Mouse (Mus musculus) midbrain, embryonic 11.5 days (tissue): ENCODE data around the gene Aak1. TPM values are rescaled to one million over a fixed set of nuclear protein-coding genes. Genes with fewer than 3 reads are reported as not detected.

Experiments used
- ATAC-seq: fragments of 200-750 bp; cut with Nextera tagmentation; 2 replicates; pipeline ENCODE4 v1.8.0; 2017; ENCODE audit warnings: moderate TSS enrichment, moderate library complexity; ENCODE audit not compliant: low FRiP score
- DNase-seq: peaks from one replicate; pipeline ENCODE4 v3.0.0; 2015; ENCODE audit warnings: low spot score; ENCODE audit errors: missing footprints
- H3K27ac ChIP-seq: fragments of 300-500 bp; sonication (generic); 2 replicates; pipeline ENCODE4 v1.5.1; 2014; ENCODE audit warnings: low read depth, low read length
- H3K27me3 ChIP-seq: fragments of 300-500 bp; sonication (generic); 2 replicates; pipeline ENCODE4 v1.6.1; 2014; ENCODE audit warnings: mild to moderate bottlenecking, low read length, moderate library complexity, mixed read lengths; ENCODE audit not compliant: control insufficient read depth, insufficient read depth
- H3K36me3 ChIP-seq: fragments of 300-500 bp; sonication (generic); 2 replicates; pipeline ENCODE4 v1.6.1; 2014; ENCODE audit warnings: mild to moderate bottlenecking, low read length, moderate library complexity, mixed read lengths; ENCODE audit not compliant: control insufficient read depth, insufficient read depth
- H3K4me1 ChIP-seq: fragments of 300-500 bp; sonication (generic); 2 replicates; pipeline ENCODE4 v1.6.1; 2014; ENCODE audit warnings: low read length; ENCODE audit not compliant: control insufficient read depth, insufficient read depth
- H3K4me2 ChIP-seq: fragments of 300-500 bp; sonication (generic); 2 replicates; pipeline ENCODE4 v1.6.1; 2014; ENCODE audit warnings: mild to moderate bottlenecking, moderate library complexity
- H3K4me3 ChIP-seq: fragments of 300-500 bp; sonication (generic); 2 replicates; pipeline ENCODE4 v1.5.1; 2014; ENCODE audit warnings: low read depth, low read length
- H3K9ac ChIP-seq: fragments of 300-500 bp; sonication (generic); 2 replicates; pipeline ENCODE4 v1.6.1; 2014; ENCODE audit warnings: low read length
- H3K9me3 ChIP-seq: fragments of 300-500 bp; sonication (generic); 2 replicates; pipeline ENCODE4 v1.6.1; 2016; ENCODE audit warnings: low read length; ENCODE audit not compliant: control insufficient read depth
- WGBS: fragments of 180-500 bp; shearing (Covaris S2); extraction: QIAGEN DNeasy Blood & Tissue Kit; methylation state at CpG from one replicate; pipeline ENCODE4 v1.1.7; 2014; 5-methylcytosine and 5-hydroxymethylcytosine counted together
- polyA plus RNA-seq: library from polyadenylated mRNA; unstranded; fragments of >200 nt; fragmentation: Nextera tagmentation; extraction: Ambion mirVana; gene quantifications from 2 replicates; pipeline ENCODE4 v1.2.1, GENCODE M21; 2014

Gene Aak1
- polyA plus RNA-seq, 1 experiment from 2014 or later = 17.1 TPM

- 84% methylated on average over 6 of the region's 6 CpGs for WGBS
- DNase-seq = no peak
These were observed 19.5 kb upstream of the Aak1 start for GRCm38 (mm10) chr6:86829768-86830167.

DNA sequence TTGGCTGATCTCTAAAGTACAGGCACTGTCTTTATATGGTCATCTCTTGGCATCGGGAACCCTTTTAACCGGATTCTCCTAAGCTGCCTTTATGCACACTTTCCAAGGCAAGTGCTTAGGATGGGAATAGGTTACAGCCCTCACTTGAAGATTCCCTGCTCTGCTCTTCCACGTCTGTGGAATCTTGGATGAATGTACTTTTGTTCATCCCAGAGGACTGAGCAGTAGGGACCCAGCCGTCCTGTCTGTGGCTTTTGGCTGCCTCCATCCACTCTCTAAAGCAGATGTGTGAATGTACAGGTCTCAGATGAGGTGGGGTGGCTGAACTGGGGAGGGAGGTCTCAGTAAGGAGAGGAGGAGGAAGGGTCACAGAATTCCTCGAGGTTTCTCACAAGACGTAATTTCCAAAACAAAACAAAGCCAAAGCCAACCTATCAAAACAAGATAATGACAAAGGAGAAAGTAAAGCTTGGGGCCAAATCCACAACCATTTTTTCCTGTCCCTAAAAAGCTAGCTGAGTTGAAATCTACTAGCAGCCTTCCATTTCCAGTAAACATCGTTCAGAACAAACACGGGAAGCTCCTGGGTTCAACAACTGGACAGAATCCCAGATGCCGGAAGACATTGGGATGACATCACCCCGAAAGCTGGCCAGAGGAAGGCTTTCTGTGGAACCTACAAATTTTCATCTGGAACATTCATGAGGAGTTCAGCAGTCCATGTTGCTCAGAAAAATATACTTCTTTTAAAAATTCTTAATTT is 18.4 kb upstream of the Aak1 start:
- Histone ChIP-seq H3K36me3 (no peaks in the 10 kb centered on the region), H3K9ac (no peak overlapping the region), H3K4me2 (no peak overlapping the region), H3K4me1 (no peaks in the 10 kb centered on the region), H3K27me3 (no peaks in the 10 kb centered on the region), H3K4me3 (no peak overlapping the region), H3K27ac (no peak overlapping the region), H3K9me3 (no peaks in the 10 kb centered on the region)
- no peak for DNase-seq
- WGBS = 80% methylated on average over 10 of the region's 10 CpGs
- no peak for ATAC-seq

More at GRCm38 (mm10) chr6:86829768-86830167, 19.5 kb upstream of the Aak1 start:
- no peak overlapping the region for H3K9ac ChIP-seq
- H3K4me2 ChIP-seq = no peak overlapping the region
- H3K4me3 ChIP-seq = no peak overlapping the region
- H3K27ac ChIP-seq = no peak overlapping the region
- H3K27me3 ChIP-seq = no peaks in the 10 kb centered on the region
- ATAC-seq = no peak
- H3K9me3 ChIP-seq = no peaks in the 10 kb centered on the region
- H3K36me3 ChIP-seq = no peaks in the 10 kb centered on the region
- no peaks in the 10 kb centered on the region for H3K4me1 ChIP-seq

- Histone ChIP-seq H3K9ac (no peak overlapping the region), H3K4me3 (no peak overlapping the region), H3K4me1 (no peaks in the 10 kb centered on the region), H3K36me3 (no peaks in the 10 kb centered on the region), H3K27me3 (no peaks in the 10 kb centered on the region), H3K9me3 (no peaks in the 10 kb centered on the region), H3K27ac (no peak overlapping the region), H3K4me2 (no peak overlapping the region)
- 87% methylated on average over 13 of the region's 13 CpGs for WGBS
- ATAC-seq (no peak), DNase-seq (no peak)
These were observed 16.4 kb upstream of the Aak1 start for GRCm38 (mm10) chr6:86832802-86833502.

DNA sequence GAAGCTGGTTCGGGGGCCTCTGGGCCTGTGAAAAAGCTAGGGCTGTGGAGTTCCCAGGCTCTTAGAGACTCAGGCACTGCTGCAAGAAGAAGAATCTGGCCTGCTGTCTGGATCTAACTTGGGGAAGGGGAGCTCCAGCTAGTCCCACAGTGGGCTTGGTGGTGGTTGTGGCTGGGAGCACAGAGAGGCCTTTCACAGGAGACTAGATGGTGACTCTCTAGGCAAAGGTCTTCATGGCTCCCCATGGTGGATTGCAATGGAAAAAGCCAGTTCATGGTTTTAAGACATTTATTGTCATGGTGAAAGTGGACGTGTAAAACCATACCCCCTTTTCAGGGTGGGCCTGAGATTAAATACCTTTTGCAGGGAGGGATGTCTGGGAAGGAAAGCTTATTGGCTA is 10.2 kb upstream of the Aak1 start:
- no peak overlapping the region for H3K4me2 ChIP-seq
- WGBS = 78% methylated on average over 2 of the region's 2 CpGs
- H3K36me3 ChIP-seq = no peaks in the 10 kb centered on the region
- H3K4me3 ChIP-seq = no peak overlapping the region
- H3K27me3 ChIP-seq = no peaks in the 10 kb centered on the region
- DNase-seq (no peak), ATAC-seq (no peak)
- H3K9me3 ChIP-seq = no peaks in the 10 kb centered on the region
- no peaks in the 10 kb centered on the region for H3K4me1 ChIP-seq
- no peak overlapping the region for H3K27ac ChIP-seq
- no peak overlapping the region for H3K9ac ChIP-seq

DNA sequence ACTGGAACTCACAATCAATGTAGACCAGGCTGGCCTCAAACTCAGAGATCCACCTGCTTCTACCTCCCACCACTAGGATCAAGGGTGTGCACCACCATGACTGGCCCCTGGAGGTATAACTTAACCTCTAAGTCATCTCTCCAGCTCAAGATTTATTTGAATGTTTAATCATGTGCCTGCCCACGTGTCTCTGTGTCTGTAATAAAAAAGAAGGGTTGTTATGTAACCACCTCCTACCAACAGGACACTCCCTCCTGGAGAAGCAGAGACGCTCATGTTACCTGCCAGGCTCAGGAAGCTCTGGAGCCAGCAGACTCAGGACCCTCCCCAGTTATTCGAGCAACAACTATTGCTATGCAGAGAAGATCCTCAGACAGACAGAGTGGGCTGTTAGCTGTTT is 7.4 kb upstream of the Aak1 start:
- H3K9me3 ChIP-seq = no peaks in the 10 kb centered on the region
- H3K4me1 ChIP-seq = no peaks in the 10 kb centered on the region
- ATAC-seq (no peak), DNase-seq (no peak)
- no peaks in the 10 kb centered on the region for H3K36me3 ChIP-seq
- no peak overlapping the region for H3K4me2 ChIP-seq
- no peak overlapping the region for H3K27ac ChIP-seq
- H3K27me3 ChIP-seq = no peaks in the 10 kb centered on the region
- no peak overlapping the region for H3K4me3 ChIP-seq
- H3K9ac ChIP-seq = no peak overlapping the region
- WGBS = 70% methylated on average over 3 of the region's 3 CpGs

DNA sequence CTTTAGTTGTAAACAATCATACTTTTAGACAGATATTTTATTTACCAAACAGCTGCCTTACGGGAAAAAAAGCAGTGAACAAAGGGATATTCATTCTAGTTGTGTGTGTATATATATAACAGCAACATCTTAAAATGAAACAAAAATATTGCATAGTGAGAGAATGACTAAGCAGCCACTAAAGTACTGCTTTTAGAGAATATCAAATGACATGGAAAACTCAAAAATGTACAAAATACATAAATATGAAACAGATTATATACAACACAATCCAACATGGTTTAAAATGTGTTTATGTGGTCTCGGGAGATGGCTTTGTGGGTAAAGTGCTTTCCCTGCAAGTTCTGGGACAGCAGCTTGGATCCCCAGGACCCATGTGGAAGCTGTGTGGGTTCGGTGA is 5.7 kb upstream of the Aak1 start:
- ATAC-seq (no peak), DNase-seq (no peak)
- no peaks in the 10 kb centered on the region for H3K36me3 ChIP-seq

DNA sequence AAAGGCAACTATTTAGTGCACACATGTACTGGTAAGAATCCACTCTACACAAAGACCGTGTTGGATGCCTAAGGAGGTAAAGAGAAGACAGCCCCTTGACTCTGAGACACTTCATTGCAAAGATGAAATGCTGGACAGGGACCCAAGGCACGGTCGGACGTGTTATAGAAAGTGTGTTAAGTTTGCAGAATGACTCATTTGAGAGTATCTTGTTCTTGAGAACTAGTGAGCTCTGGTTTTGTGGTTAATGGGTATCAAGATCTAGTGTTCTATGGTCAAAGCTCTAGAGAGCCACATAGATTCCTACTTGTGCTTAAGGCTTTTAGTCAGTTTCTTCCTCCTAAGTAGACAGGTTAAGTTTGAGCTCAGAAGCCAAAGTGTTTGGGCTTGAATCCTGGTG is 2.9 kb upstream of the Aak1 start:
- ATAC-seq = no peak
- no peaks in the 10 kb centered on the region for H3K36me3 ChIP-seq
- H3K27me3 ChIP-seq = no peaks in the 10 kb centered on the region
- H3K27ac ChIP-seq = no peak overlapping the region
- 91% methylated on average over 4 of the region's 4 CpGs for WGBS
- peaks cover 21% of the 10 kb centered on the region for H3K4me1 ChIP-seq
- H3K9me3 ChIP-seq = no peaks in the 10 kb centered on the region
- no peak overlapping the region for H3K4me2 ChIP-seq
- H3K4me3 ChIP-seq = no peak overlapping the region
- no peak overlapping the region for H3K9ac ChIP-seq
- no peak for DNase-seq

More for the DNA sequence above, 5.7 kb upstream of the Aak1 start:
- Histone ChIP-seq H3K9me3 (no peaks in the 10 kb centered on the region), H3K9ac (no peak overlapping the region), H3K4me2 (no peak overlapping the region), H3K27ac (no peak overlapping the region), H3K27me3 (no peaks in the 10 kb centered on the region), H3K4me1 (peaks cover 9% of the 10 kb centered on the region), H3K4me3 (no peak overlapping the region)
- 84% methylated on average over 3 of the region's 3 CpGs for WGBS

- Histone ChIP-seq H3K27me3 (no peaks in the 10 kb centered on the region), H3K9ac (peak overlapping the region; percentile 82; the same call in 1 of the 2 replicates), H3K4me3 (no peak overlapping the region), H3K4me2 (no peak overlapping the region; the same call in 1 of the 2 replicates), H3K27ac (no peak overlapping the region), H3K4me1 (peaks cover 29% of the 10 kb centered on the region), H3K9me3 (no peaks in the 10 kb centered on the region), H3K36me3 (no peaks in the 10 kb centered on the region)
- DNase-seq = no peak
- no peak for ATAC-seq
- WGBS = 93% methylated on average over 8 of the region's 8 CpGs
These were observed 1.5 kb upstream of the Aak1 start for GRCm38 (mm10) chr6:86847816-86848215.

GRCm38 (mm10) chr6:86848580-86848914 is 770 bp upstream of the Aak1 start:
- Histone ChIP-seq H3K4me1 (peaks cover 29% of the 10 kb centered on the region), H3K27ac (no peak overlapping the region; the same call in 1 of the 2 replicates), H3K4me2 (peak overlapping the region; percentile 61), H3K27me3 (no peaks in the 10 kb centered on the region), H3K4me3 (peak overlapping the region; percentile 82), H3K36me3 (no peaks in the 10 kb centered on the region), H3K9ac (peak overlapping the region; percentile 82), H3K9me3 (no peaks in the 10 kb centered on the region)
- WGBS = 1% methylated on average over 12 of the region's 12 CpGs
- ATAC-seq (peak; percentile 56; the same call in 1 of the 2 replicates), DNase-seq (no peak)
